Mouse (Mus musculus): ENCODE data around the gene Six5.

DNA sequence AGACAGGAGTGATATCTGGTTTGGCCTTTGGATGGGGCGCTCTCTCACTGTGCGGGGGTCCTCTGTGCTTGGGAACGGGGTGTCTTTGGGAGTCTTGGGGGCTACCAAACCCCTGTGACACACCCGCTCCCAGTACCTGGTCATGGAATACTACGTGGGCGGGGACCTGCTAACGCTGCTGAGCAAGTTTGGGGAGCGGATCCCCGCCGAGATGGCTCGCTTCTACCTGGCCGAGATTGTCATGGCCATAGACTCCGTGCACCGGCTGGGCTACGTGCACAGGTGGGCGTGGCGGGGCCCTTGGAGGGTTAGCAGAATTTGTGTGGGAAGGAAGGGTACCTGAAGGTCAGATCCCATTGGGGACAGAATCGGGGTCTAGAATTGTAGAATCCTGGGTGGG, 7.6 kb upstream of the Six5 start:
- TF ChIP-seq CTCF (IDR thresholded peaks at IDR 0.05 in 2 of 3, conservative IDR thresholded peaks at IDR 0.05 in 1 of 3; ENCODE audit: control insufficient read depth in 1 of 3, insufficient read depth in 1 of 3, low read depth in 2 of 3, low read length in 3 of 3, poor library complexity in 1 of 3, severe bottlenecking in 1 of 3): no peak
- no peak for TF ChIP-seq MAZ (IDR thresholded peaks at IDR 0.05; ENCODE audit: low read depth, low read length)
- TF ChIP-seq GATA1 (IDR thresholded peaks at IDR 0.05; ENCODE audit: low read depth, low read length): no peak
- no peak for TF ChIP-seq EP300 (IDR thresholded peaks at IDR 0.05; ENCODE audit: low read depth in 1 of 2, low read length in 2 of 2)
- TF ChIP-seq TAL1 (IDR thresholded peaks at IDR 0.05; ENCODE audit: low read length): no peak
- TF ChIP-seq ZNF384 (IDR thresholded peaks at IDR 0.05; ENCODE audit: low read depth, low read length): no peak
- no peak for TF ChIP-seq POLR2A (IDR thresholded peaks at IDR 0.05; ENCODE audit: control insufficient read depth in 1 of 2, insufficient read depth in 1 of 2, low read depth in 1 of 2, low read length in 2 of 2, poor library complexity in 1 of 2)
- no peak for TF ChIP-seq GABPA (IDR thresholded peaks at IDR 0.05; ENCODE audit: low read depth, low read length)
- no peak for TF ChIP-seq ZKSCAN1 (IDR thresholded peaks at IDR 0.05; ENCODE audit: low read depth, low read length)
- TF ChIP-seq BHLHE40 (IDR thresholded peaks at IDR 0.05; ENCODE audit: borderline replicate concordance, low read depth, low read length): no peak
- no peak for TF ChIP-seq ZC3H11A (IDR thresholded peaks at IDR 0.05; ENCODE audit: low read depth, low read length)
- TF ChIP-seq TCF12 (IDR thresholded peaks at IDR 0.05; ENCODE audit: low read depth, low read length): no peak
- TF ChIP-seq ETS1 (IDR thresholded peaks at IDR 0.05; ENCODE audit: low read depth, low read length): no peak
- TF ChIP-seq ELF1 (IDR thresholded peaks at IDR 0.05; ENCODE audit: low read depth, low read length): no peak
